Mouse (Mus musculus) hindbrain, embryonic 16.5 days (tissue): Measurements from ENCODE around the gene Tjp1. TPM values are rescaled to one million over a fixed set of nuclear protein-coding genes. Genes with fewer than 3 reads are reported as not detected.

Experiments
- ATAC-seq: fragments of 200-750 bp; cut with Nextera tagmentation; 2 replicates; pipeline ENCODE4 v1.8.0; 2017; ENCODE audit warnings: moderate TSS enrichment, moderate library complexity
- H3K27ac ChIP-seq: fragments of 300-500 bp; sonication (generic); 2 replicates; pipeline ENCODE4 v1.5.1; 2014; ENCODE audit warnings: low read depth, mild to moderate bottlenecking, control low read depth, low read length, moderate library complexity
- H3K27me3 ChIP-seq: fragments of 300-500 bp; sonication (generic); replicated peaks from 2 replicates; pipeline ENCODE4 v1.6.1; 2014; ENCODE audit warnings: low read length; ENCODE audit not compliant: control insufficient read depth, insufficient read depth
- H3K36me3 ChIP-seq: fragments of 300-500 bp; sonication (generic); 2 replicates; pipeline ENCODE4 v1.6.1; 2014; ENCODE audit warnings: mild to moderate bottlenecking, low read length, moderate library complexity, mixed read lengths; ENCODE audit not compliant: control insufficient read depth, insufficient read depth
- H3K4me1 ChIP-seq: fragments of 300-500 bp; sonication (generic); 2 replicates; pipeline ENCODE4 v1.6.1; 2014; ENCODE audit warnings: low read depth, low read length; ENCODE audit not compliant: control insufficient read depth, insufficient read depth
- H3K4me2 ChIP-seq: fragments of 300-500 bp; sonication (generic); 2 replicates; pipeline ENCODE4 v1.6.1; 2014; ENCODE audit warnings: mild to moderate bottlenecking, low read length, control low read depth, moderate library complexity
- H3K4me3 ChIP-seq: fragments of 300-500 bp; sonication (generic); 2 replicates; pipeline ENCODE4 v1.5.1; 2014; ENCODE audit warnings: mild to moderate bottlenecking, low read length, control low read depth, moderate library complexity
- H3K9ac ChIP-seq: fragments of 300-500 bp; sonication (generic); 2 replicates; pipeline ENCODE4 v1.6.1; 2014; ENCODE audit warnings: low read depth, mild to moderate bottlenecking, control low read depth, low read length, moderate library complexity
- H3K9me3 ChIP-seq: fragments of 300-500 bp; sonication (generic); 2 replicates; pipeline ENCODE4 v1.6.1; 2014; ENCODE audit warnings: mild to moderate bottlenecking, low read length, moderate library complexity; ENCODE audit not compliant: control insufficient read depth
- WGBS: fragments of 180-500 bp; shearing (Covaris S2); extraction: QIAGEN DNeasy Blood & Tissue Kit; methylation state at CpG from one replicate; pipeline ENCODE4 v1.1.7; 2014; 5-methylcytosine and 5-hydroxymethylcytosine counted together
- polyA plus RNA-seq: library from polyadenylated mRNA; unstranded; fragments of >200 nt; fragmentation: Nextera tagmentation; extraction: Ambion mirVana; gene quantifications from 2 replicates; pipeline ENCODE4 v1.2.1, GENCODE M21; 2015

The Tjp1 gene
- polyA plus RNA-seq, 1 experiment from 2014 or later, result 24.5 TPM

- Histone ChIP-seq H3K9ac (no peak overlapping the region), H3K4me2 (no peak overlapping the region), H3K9me3 (no peaks in the 10 kb centered on the region), H3K36me3 (peaks cover 16% of the 10 kb centered on the region), H3K4me3 (no peak overlapping the region), H3K4me1 (no peaks in the 10 kb centered on the region), H3K27ac (no peak overlapping the region), H3K27me3 (no peaks in the 10 kb centered on the region)
- ATAC-seq, result no peak
- 92% methylated on average over 6 of the region's 6 CpGs for WGBS
These were observed 230.6 kb downstream of the Tjp1 start for GRCm38 (mm10) chr7:65296675-65297589.

GRCm38 (mm10) chr7:65282886-65283285, 244.7 kb downstream of the Tjp1 start:
- ATAC-seq, result no peak
- WGBS, result 66% methylated on average over 16 of the region's 16 CpGs
- Histone ChIP-seq H3K4me3 (no peak overlapping the region), H3K27me3 (no peaks in the 10 kb centered on the region), H3K27ac (no peak overlapping the region), H3K9ac (no peak overlapping the region), H3K36me3 (no peaks in the 10 kb centered on the region), H3K4me2 (no peak overlapping the region), H3K9me3 (no peaks in the 10 kb centered on the region), H3K4me1 (no peaks in the 10 kb centered on the region)

GRCm38 (mm10) chr7:65281960-65282359, 245.6 kb downstream of the Tjp1 start:
- ATAC-seq, result no peak
- WGBS, result 53% methylated on average over 3 of the region's 3 CpGs

GRCm38 (mm10) chr7:65280944-65281912, 246.4 kb downstream of the Tjp1 start:
- H3K36me3 ChIP-seq, result no peaks in the 10 kb centered on the region
- WGBS, result 64% methylated on average over 10 of the region's 10 CpGs
- no peak overlapping the region for H3K4me2 ChIP-seq
- no peaks in the 10 kb centered on the region for H3K9me3 ChIP-seq
- H3K27me3 ChIP-seq, result no peaks in the 10 kb centered on the region
- no peak overlapping the region for H3K27ac ChIP-seq
- ATAC-seq, result peak; percentile 14; the same call in 1 of the 2 replicates
- no peak overlapping the region for H3K9ac ChIP-seq
- no peaks in the 10 kb centered on the region for H3K4me1 ChIP-seq
- H3K4me3 ChIP-seq, result no peak overlapping the region

More at GRCm38 (mm10) chr7:65281960-65282359, 245.6 kb downstream of the Tjp1 start:
- Histone ChIP-seq H3K9me3 (no peaks in the 10 kb centered on the region), H3K4me2 (no peak overlapping the region), H3K27me3 (no peaks in the 10 kb centered on the region), H3K36me3 (no peaks in the 10 kb centered on the region), H3K4me1 (no peaks in the 10 kb centered on the region), H3K27ac (no peak overlapping the region), H3K9ac (no peak overlapping the region), H3K4me3 (no peak overlapping the region)

GRCm38 (mm10) chr7:65279277-65279676, 248.3 kb downstream of the Tjp1 start:
- 60% methylated on average over 13 of the region's 13 CpGs for WGBS
- H3K27me3 ChIP-seq, result no peaks in the 10 kb centered on the region
- H3K9me3 ChIP-seq, result no peaks in the 10 kb centered on the region

GRCm38 (mm10) chr7:65275761-65276160, 251.8 kb downstream of the Tjp1 start:
- Histone ChIP-seq H3K9me3 (no peaks in the 10 kb centered on the region), H3K4me1 (no peaks in the 10 kb centered on the region)
- WGBS, result 89% methylated on average over 4 of the region's 4 CpGs

More at GRCm38 (mm10) chr7:65279277-65279676, 248.3 kb downstream of the Tjp1 start:
- no peak overlapping the region for H3K9ac ChIP-seq
- 0 out of 2 replicates have a peak overlapping the region, but pooled peaks have one; percentile 41 for H3K27ac ChIP-seq
- no peak overlapping the region for H3K4me2 ChIP-seq
- ATAC-seq, result peak; percentile 70
- H3K36me3 ChIP-seq, result no peaks in the 10 kb centered on the region
- H3K4me1 ChIP-seq, result no peaks in the 10 kb centered on the region
- H3K4me3 ChIP-seq, result no peak overlapping the region

GRCm38 (mm10) chr7:65274216-65274615, 253.4 kb downstream of the Tjp1 start:
- no peak overlapping the region for H3K4me2 ChIP-seq
- H3K36me3 ChIP-seq, result no peaks in the 10 kb centered on the region
- no peak overlapping the region for H3K4me3 ChIP-seq
- ATAC-seq, result no peak
- WGBS, result 89% methylated on average over 5 of the region's 5 CpGs
- H3K4me1 ChIP-seq, result no peaks in the 10 kb centered on the region
- no peaks in the 10 kb centered on the region for H3K27me3 ChIP-seq
- no peak overlapping the region for H3K27ac ChIP-seq
- H3K9ac ChIP-seq, result no peak overlapping the region
- no peaks in the 10 kb centered on the region for H3K9me3 ChIP-seq

More at GRCm38 (mm10) chr7:65275761-65276160, 251.8 kb downstream of the Tjp1 start:
- ATAC-seq, result no peak
- H3K4me3 ChIP-seq, result no peak overlapping the region
- no peak overlapping the region for H3K4me2 ChIP-seq
- H3K9ac ChIP-seq, result no peak overlapping the region
- H3K27me3 ChIP-seq, result no peaks in the 10 kb centered on the region
- no peak overlapping the region for H3K27ac ChIP-seq
- no peaks in the 10 kb centered on the region for H3K36me3 ChIP-seq

GRCm38 (mm10) chr7:65249656-65250055, 277.9 kb downstream of the Tjp1 start:
- no peak overlapping the region for H3K4me3 ChIP-seq
- no peak overlapping the region for H3K4me2 ChIP-seq
- H3K36me3 ChIP-seq, result no peaks in the 10 kb centered on the region
- H3K4me1 ChIP-seq, result no peaks in the 10 kb centered on the region
- H3K9me3 ChIP-seq, result peaks cover 3% of the 10 kb centered on the region
- WGBS, result 85% methylated on average over 8 of the region's 8 CpGs
- H3K27me3 ChIP-seq, result no peaks in the 10 kb centered on the region
- no peak overlapping the region for H3K27ac ChIP-seq
- no peak for ATAC-seq
- no peak overlapping the region for H3K9ac ChIP-seq
